Mouse (Mus musculus) CD4-positive, CD25-positive, alpha-beta regulatory T cell, adult 2 months (primary cell): ENCODE data around the gene Gm10663.

Experiments
- DNase-seq: peaks from one replicate; pipeline ENCODE4 v3.0.0-alpha.2; 2012; ENCODE audit warnings: low read depth, low spot score

Gene Gm10663

GRCm38 (mm10) chr8:65087711-65088110 is 12.9 kb downstream of the Gm10663 start:
- no peak for DNase-seq

DNA sequence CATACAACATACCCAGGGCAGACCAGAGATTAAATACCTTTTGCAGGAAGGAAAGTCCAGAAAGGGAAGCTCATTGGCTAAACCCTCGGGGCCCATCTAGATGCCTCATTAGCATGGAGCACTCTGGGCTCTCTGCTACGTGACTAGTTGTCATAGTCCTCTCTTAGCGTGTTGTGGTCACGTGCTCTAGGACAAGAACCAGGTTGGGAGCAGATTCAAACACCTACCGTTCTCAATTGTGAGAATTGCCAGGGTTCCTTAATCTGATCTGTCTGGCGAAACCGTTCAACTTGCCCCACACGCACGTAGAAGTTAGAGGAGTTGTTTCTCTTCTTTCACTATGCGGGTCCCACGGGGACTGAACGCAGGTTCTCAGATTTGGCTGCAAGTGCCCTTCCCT is 13.3 kb downstream of the Gm10663 start:
- no peak for DNase-seq

DNA sequence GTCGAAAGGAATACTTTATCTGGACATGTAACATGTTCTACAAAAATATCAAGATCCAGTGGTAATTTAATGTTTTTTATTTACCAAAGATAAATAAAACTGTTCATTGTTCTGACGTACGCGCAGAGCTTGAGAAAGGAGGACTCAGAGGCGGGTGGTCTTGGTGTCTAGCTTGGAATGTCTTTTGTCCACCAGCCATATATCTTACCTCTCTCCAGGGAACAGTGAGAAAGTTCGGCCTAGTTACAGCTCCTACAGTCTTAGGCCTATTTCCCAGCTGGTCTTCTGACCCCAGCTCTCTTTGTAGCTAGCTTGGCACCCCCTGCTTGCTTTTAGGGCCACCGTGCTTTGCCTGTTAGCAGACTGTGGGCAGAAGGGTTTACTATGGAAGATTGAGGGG is 14.9 kb downstream of the Gm10663 start:
- DNase-seq = no peak

DNA sequence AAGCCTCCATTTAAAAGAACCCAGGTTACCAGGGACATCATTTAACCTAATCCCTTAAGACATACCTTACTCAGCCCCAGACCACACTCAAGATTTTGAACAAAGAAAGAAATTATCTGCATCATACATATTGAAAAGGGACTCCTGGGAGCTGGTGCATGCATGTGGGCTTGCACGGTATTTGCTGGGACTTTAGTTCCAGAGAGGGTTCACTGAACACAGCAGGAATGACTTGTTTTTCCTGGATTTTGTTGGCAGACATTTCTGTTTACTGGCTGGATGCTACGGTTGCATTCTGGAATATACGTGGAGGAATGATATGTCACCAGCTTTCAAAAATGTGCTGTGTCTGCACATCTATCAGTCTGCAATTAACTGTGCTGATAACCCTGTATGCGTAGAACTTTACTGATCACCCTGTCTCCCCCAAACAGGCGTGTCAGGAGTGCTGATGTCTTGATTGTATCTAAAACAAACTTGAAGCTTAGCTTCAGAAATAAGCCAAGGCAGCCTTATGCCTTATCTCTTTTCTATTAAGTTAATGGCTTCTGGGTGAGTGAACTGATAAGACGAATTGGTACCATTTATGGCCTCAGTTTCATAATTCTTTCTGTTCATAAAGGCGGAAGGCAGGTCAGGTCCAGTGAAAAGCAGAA is 23.1 kb downstream of the Gm10663 start:
- no peak for DNase-seq

DNA sequence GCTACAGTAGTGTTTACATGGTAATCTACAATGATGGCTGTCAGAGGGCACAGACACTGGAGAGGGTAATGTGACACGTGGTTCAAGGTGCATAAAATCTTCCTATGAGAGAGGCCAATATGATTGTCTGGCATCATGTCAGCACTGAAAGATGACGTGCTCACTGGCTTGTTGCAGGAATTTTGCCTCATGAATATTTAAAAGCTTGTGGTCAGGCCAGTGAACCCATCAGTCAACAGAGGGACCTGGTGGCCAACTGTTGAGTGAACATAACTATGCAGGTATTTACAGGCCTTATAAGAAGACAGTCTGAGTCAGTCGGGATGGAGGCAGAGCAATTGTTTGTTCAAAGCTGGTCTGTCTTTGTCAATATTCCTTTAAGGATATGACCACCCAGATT is 24.9 kb downstream of the Gm10663 start:
- no peak for DNase-seq

DNA sequence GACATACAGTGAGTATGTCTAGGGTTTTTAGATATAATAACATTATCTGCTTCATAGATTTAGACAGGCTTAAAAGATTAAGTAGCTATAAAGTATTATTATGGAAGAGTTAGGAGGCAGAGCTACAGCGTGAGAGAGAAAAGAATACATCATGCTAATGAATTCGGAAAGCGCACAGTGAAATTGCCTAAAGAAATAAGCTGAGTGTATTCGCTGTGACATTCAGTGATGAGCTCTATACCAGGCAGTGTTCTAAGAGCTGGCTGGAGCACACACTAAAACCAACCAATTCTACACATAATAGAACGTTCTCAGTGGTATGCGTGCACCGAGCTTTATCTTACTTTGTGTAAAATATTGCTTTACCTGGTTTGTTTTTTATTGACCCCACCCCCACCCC is 28.8 kb downstream of the Gm10663 start:
- no peak for DNase-seq

DNA sequence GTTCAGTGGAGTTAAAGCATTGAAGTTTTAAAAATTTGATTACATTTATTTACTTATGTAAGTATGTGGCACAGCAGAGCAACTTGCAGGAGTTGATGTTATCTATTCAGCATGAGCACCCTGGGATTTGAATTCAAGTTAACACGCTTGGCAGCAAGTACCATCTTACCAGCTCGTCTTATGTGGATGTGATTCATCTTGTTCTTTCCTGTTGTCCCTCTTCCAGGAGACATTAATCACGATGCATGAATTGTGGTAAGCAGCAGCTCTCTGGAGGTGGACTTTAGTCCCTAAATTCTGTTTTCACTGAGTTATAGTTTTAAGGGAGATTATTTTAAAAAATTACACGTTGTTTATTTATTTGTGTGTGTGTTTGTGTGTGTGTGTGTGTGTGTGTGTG is 29.2 kb downstream of the Gm10663 start:
- no peak for DNase-seq

GRCm38 (mm10) chr8:65107936-65108718 is 33.3 kb downstream of the Gm10663 start:
- no peak for DNase-seq

- DNase-seq = no peak
Observed at GRCm38 (mm10) chr8:65108936-65109335, 34.1 kb downstream of the Gm10663 start.

DNA sequence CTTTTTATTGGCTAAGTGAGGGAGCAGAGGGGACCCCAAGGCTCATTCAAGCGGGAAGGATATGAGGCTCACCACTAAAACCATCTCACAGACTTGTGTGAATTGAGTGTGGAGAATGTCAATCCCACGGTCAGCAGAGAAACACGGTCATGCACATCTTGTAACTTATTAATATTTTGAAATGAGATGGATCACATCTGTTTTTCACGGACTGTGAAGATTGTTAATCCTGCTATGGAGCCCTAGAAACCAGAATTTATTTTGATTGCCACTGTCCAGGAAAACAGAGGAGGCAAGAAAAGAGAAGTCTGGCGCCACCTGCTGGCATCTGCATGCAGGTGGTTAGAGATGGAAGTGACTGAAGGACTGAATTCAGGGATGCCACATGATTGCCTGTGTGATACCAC is 35.5 kb downstream of the Gm10663 start:
- DNase-seq = peak; percentile 59

DNA sequence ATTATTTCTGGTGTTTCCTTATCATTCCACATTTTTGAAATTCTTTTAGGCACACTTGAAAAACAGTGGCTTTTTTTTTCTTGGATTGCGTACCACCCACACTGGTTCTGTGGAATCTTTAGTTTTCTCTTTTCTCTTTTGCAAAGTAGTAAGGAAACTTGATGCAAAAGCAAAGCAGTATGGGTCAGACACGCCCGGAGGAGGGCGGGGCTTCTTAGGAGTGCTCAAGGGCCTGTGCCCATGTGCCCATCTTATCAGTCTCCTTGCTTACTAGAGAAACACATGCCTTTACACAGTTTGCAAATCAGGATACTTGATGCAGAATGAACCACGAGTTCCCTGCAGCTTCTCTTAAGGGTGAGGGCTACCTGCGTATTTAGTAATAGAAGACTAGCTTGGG is 37.3 kb downstream of the Gm10663 start:
- DNase-seq = no peak

- DNase-seq = no peak
Observed at GRCm38 (mm10) chr8:65126014-65126413, 51.2 kb downstream of the Gm10663 start.

- no peak for DNase-seq
Observed at GRCm38 (mm10) chr8:65126454-65126853, 51.6 kb downstream of the Gm10663 start.
